Mouse (Mus musculus) MEL (cell line): ENCODE results near the gene Ncam2. TPM values are rescaled to one million over a fixed set of nuclear protein-coding genes. Genes with fewer than 3 reads are reported as not detected.

Experiments used
- DNase-seq: peaks from one replicate; pipeline ENCODE4 v3.0.0; 2011; ENCODE audit warnings: low read depth, low spot score
- H3K27ac ChIP-seq: 2 replicates; pipeline ENCODE4 v1.5.1; 2012; ENCODE audit warnings: low read depth, mild to moderate bottlenecking, control low read depth, low read length, moderate library complexity; ENCODE audit not compliant: control insufficient read depth
- H3K27me3 ChIP-seq, 2 experiments: fragments of 150-350 bp in 1 of 2; sonication (generic) in 1 of 2; 2 replicates each; pipeline ENCODE4 v1.6.1; 2012; ENCODE audit warnings: low read length in 2 of 2, mild to moderate bottlenecking in 2 of 2, improper control_type of control experiment in 1 of 2, moderate library complexity in 1 of 2; ENCODE audit not compliant: insufficient read depth in 2 of 2, control insufficient read depth in 1 of 2
- H3K36me3 ChIP-seq, 2 experiments: 2 replicates each; pipeline ENCODE4 v1.6.1; 2012 to 2014; ENCODE audit warnings: low read length in 2 of 2, improper control_type of control experiment in 1 of 2, inconsistent platforms in 1 of 2, mild to moderate bottlenecking in 1 of 2; ENCODE audit not compliant: insufficient read depth in 2 of 2, control insufficient read depth in 1 of 2
- H3K4me1 ChIP-seq, 2 experiments: fragments of 150-350 bp in 1 of 2; sonication (generic) in 1 of 2; 2 replicates each; pipeline ENCODE4 v1.6.1; 2012; ENCODE audit warnings: low read length in 2 of 2, improper control_type of control experiment in 1 of 2, mild to moderate bottlenecking in 1 of 2; ENCODE audit not compliant: insufficient read depth in 2 of 2, control insufficient read depth in 1 of 2
- H3K4me3 ChIP-seq, 2 experiments: fragments of 150-350 bp in 1 of 2; sonication (generic) in 1 of 2; 2 replicates each; pipeline ENCODE4 v1.5.1; 2012; ENCODE audit warnings: low read depth in 2 of 2, low read length in 2 of 2, mild to moderate bottlenecking in 2 of 2, moderate library complexity in 2 of 2, control low read depth in 1 of 2, improper control_type of control experiment in 1 of 2; ENCODE audit not compliant: control insufficient read depth in 1 of 2, insufficient read depth in 1 of 2
- H3K79me2 ChIP-seq: 2 replicates; pipeline ENCODE4 v1.6.1; 2012; ENCODE audit warnings: mild to moderate bottlenecking, low read length, moderate library complexity; ENCODE audit not compliant: control insufficient read depth, poor library complexity, insufficient read depth
- H3K9ac ChIP-seq: 2 replicates; pipeline ENCODE4 v1.6.1; 2012; ENCODE audit warnings: low read depth, mild to moderate bottlenecking, control low read depth, low read length, moderate library complexity; ENCODE audit not compliant: control insufficient read depth, poor library complexity, severe bottlenecking
- H3K9me3 ChIP-seq: fragments of 150-350 bp; sonication (generic); replicated peaks from 2 replicates; pipeline ENCODE4 v1.6.1; 2012; ENCODE audit warnings: mild to moderate bottlenecking, low read length, improper control_type of control experiment, moderate library complexity; ENCODE audit not compliant: insufficient read depth
- CHD1 ChIP-seq: IDR thresholded peaks from 2 replicates; pipeline ENCODE4 v1.6.1; 2012; ENCODE audit warnings: low read depth, mild to moderate bottlenecking, inconsistent platforms, low read length, improper control_type of control experiment
- CHD2 ChIP-seq: IDR thresholded peaks from 2 replicates; pipeline ENCODE4 v1.6.1; 2011; ENCODE audit warnings: low read length, improper control_type of control experiment
- CTCF ChIP-seq, 3 experiments: IDR thresholded peaks in 2 of 3; conservative IDR thresholded peaks in 1 of 3; 2 replicates each; pipeline ENCODE4 v1.5.1; 2011 to 2012; ENCODE audit warnings: low read length in 3 of 3, low read depth in 2 of 3, mild to moderate bottlenecking in 2 of 3, improper control_type of control experiment in 1 of 3, inconsistent platforms in 1 of 3, mixed read lengths in 1 of 3, moderate library complexity in 1 of 3; ENCODE audit not compliant: control insufficient read depth in 1 of 3, insufficient read depth in 1 of 3, poor library complexity in 1 of 3, severe bottlenecking in 1 of 3
- E2F4 ChIP-seq: IDR thresholded peaks from 2 replicates; pipeline ENCODE4 v1.6.1; 2011; ENCODE audit warnings: low read depth, low read length, improper control_type of control experiment, borderline replicate concordance
- ELF1 ChIP-seq: IDR thresholded peaks from 2 replicates; pipeline ENCODE4 v1.6.1; 2014; ENCODE audit warnings: low read depth, mild to moderate bottlenecking, inconsistent platforms, low read length, improper control_type of control experiment, moderate library complexity
- ETS1 ChIP-seq: IDR thresholded peaks from 2 replicates; pipeline ENCODE4 v1.6.1; 2012; ENCODE audit warnings: low read depth, mild to moderate bottlenecking, inconsistent platforms, low read length, improper control_type of control experiment, moderate library complexity
- GABPA ChIP-seq: IDR thresholded peaks from 2 replicates; pipeline ENCODE4 v1.6.1; 2012; ENCODE audit warnings: low read depth, mild to moderate bottlenecking, inconsistent platforms, low read length, improper control_type of control experiment, moderate library complexity
- HCFC1 ChIP-seq: IDR thresholded peaks from 2 replicates; pipeline ENCODE4 v1.6.1; 2012; ENCODE audit warnings: low read depth, mild to moderate bottlenecking, inconsistent platforms, low read length, improper control_type of control experiment, moderate library complexity
- JUND ChIP-seq: IDR thresholded peaks from 2 replicates; pipeline ENCODE4 v1.6.1; 2011; ENCODE audit warnings: low read depth, mild to moderate bottlenecking, improper control_type of control experiment, low read length
- MAFK ChIP-seq: IDR thresholded peaks from 2 replicates; pipeline ENCODE4 v1.6.1; 2011; ENCODE audit warnings: low read depth, mild to moderate bottlenecking, low read length, improper control_type of control experiment, borderline replicate concordance
- MAZ ChIP-seq: IDR thresholded peaks from 2 replicates; pipeline ENCODE4 v1.6.1; 2012; ENCODE audit warnings: low read depth, mild to moderate bottlenecking, inconsistent platforms, low read length, improper control_type of control experiment
- MXI1 ChIP-seq: IDR thresholded peaks from 2 replicates; pipeline ENCODE4 v1.6.1; 2011; ENCODE audit warnings: mild to moderate bottlenecking, low read depth, low read length, improper control_type of control experiment
- MYC ChIP-seq: IDR thresholded peaks from 2 replicates; pipeline ENCODE4 v1.6.1; 2011; ENCODE audit warnings: low read depth, mild to moderate bottlenecking, low read length, improper control_type of control experiment, moderate library complexity
- POLR2A ChIP-seq, 2 experiments: IDR thresholded peaks; 2 replicates each; pipeline ENCODE4 v1.6.1; 2011 to 2012; ENCODE audit warnings: low read length in 2 of 2, mild to moderate bottlenecking in 2 of 2, control low read depth in 1 of 2, improper control_type of control experiment in 1 of 2, low read depth in 1 of 2, moderate library complexity in 1 of 2; ENCODE audit not compliant: control insufficient read depth in 1 of 2, insufficient read depth in 1 of 2, poor library complexity in 1 of 2
- POLR2AphosphoS5 ChIP-seq: IDR thresholded peaks from 2 replicates; pipeline ENCODE4 v1.6.1; 2012; ENCODE audit warnings: low read depth, borderline replicate concordance, mild to moderate bottlenecking, inconsistent platforms, low read length, moderate library complexity, mixed read lengths
- RAD21 ChIP-seq: IDR thresholded peaks from 2 replicates; pipeline ENCODE4 v1.6.1; 2011; ENCODE audit warnings: mild to moderate bottlenecking, low read depth, low read length, improper control_type of control experiment
- SMC3 ChIP-seq: IDR thresholded peaks from 2 replicates; pipeline ENCODE4 v1.6.1; 2011; ENCODE audit warnings: low read depth, low read length, improper control_type of control experiment
- TBP ChIP-seq: IDR thresholded peaks from 2 replicates; pipeline ENCODE4 v1.8.0; 2011; ENCODE audit warnings: low read depth, low read length, improper control_type of control experiment
- TCF12 ChIP-seq: IDR thresholded peaks from 2 replicates; pipeline ENCODE4 v1.6.1; 2014; ENCODE audit warnings: low read depth, mild to moderate bottlenecking, inconsistent platforms, low read length, improper control_type of control experiment, moderate library complexity
- UBTF ChIP-seq: IDR thresholded peaks from 2 replicates; pipeline ENCODE4 v1.6.1; 2012; ENCODE audit warnings: low read depth, mild to moderate bottlenecking, inconsistent platforms, low read length, improper control_type of control experiment, moderate library complexity, borderline replicate concordance; ENCODE audit not compliant: insufficient read depth
- USF2 ChIP-seq, 2 experiments: IDR thresholded peaks; 2 replicates each; pipeline ENCODE4 v1.6.1; 2011 to 2012; ENCODE audit warnings: improper control_type of control experiment in 2 of 2, low read length in 2 of 2, borderline replicate concordance in 1 of 2, inconsistent platforms in 1 of 2, low read depth in 1 of 2, mild to moderate bottlenecking in 1 of 2; ENCODE audit not compliant: insufficient read depth in 1 of 2
- ZC3H11A ChIP-seq: IDR thresholded peaks from 2 replicates; pipeline ENCODE4 v1.6.1; 2012; ENCODE audit warnings: low read depth, mild to moderate bottlenecking, inconsistent platforms, low read length, improper control_type of control experiment
- polyA plus RNA-seq, 2 experiments: library from polyadenylated mRNA; stranded (reverse) in 1 of 2; unstranded in 1 of 2; fragments of >175 nt in 1 of 2; fragments of >200 nt in 1 of 2; gene quantifications; 2 replicates each; pipeline versions ENCODE4 v1.2.1 to v1.2.4; 2012; ENCODE audit warnings: low replicate concordance in 2 of 2, low read depth in 1 of 2; ENCODE audit not compliant: insufficient read length in 2 of 2, insufficient read depth in 1 of 2, missing spikeins in 1 of 2
- total RNA-seq: library from RNA; depleted of rRNA; stranded (reverse); fragments of 300-350 nt; gene quantifications from 2 replicates; pipeline ENCODE4 v1.2.3, GENCODE M21; 2012

Ncam2 gene
- total and polyA plus RNA-seq, 3 experiments: not detected

- TF ChIP-seq MYC (no peak), MAFK (no peak)
These were observed 130.0 kb downstream of the Ncam2 start (continued) for GRCm38 (mm10) chr16:81330539-81330938.

DNA sequence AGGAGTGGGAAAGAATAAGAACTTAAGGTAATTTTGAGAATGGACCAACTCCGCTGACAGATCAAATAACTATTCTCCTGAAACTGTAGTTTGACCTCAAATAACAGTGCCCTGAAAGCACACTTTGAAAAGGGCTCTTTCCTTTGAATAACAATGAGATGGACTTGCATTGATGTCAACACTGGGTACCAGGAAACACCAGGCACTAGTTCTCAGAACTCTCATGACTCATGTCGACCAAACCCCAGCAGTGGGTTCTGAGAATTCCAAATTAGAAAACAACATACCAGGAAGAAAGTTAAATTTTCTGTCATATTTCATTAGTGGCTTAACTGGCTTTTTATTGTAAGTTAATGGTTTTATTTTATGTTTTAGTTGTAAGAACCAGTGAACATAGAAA lies 165.4 kb downstream of the Ncam2 start:
- no peaks in the 10 kb centered on the region for H3K36me3 ChIP-seq

DNA sequence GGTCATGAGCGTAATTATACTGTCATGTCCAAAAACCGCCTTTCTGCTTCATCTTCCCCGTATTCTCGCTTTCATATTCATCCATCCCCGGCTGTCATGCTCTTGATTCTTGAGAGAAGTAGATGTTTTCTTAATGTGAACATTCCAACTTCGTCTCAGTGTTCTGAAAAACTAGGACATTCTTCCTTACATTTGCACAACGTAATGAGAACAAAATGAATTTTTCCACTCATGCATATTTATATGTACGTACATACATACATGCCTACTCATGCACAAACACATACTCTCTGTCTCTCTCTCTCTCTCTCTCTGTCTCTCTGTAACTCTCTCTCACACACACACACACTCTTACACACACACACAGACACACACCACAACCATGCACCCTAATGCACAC lies 173.7 kb downstream of the Ncam2 start:
- no peaks in the 10 kb centered on the region for H3K79me2 ChIP-seq
- H3K9ac ChIP-seq: no peak overlapping the region
- no peak overlapping the region for H3K4me3 ChIP-seq
- no peak overlapping the region for H3K27ac ChIP-seq
- H3K27me3 ChIP-seq: no peaks in the 10 kb centered on the region
- no peaks in the 10 kb centered on the region for H3K4me1 ChIP-seq
- no peaks in the 10 kb centered on the region for H3K9me3 ChIP-seq
- DNase-seq: no peak
- H3K36me3 ChIP-seq: no peaks in the 10 kb centered on the region
- TF ChIP-seq SMC3 (no peak), GABPA (no peak), MXI1 (no peak), ETS1 (no peak), MYC (no peak), UBTF (no peak), TBP (no peak), RAD21 (no peak), TCF12 (no peak), POLR2A (IDR thresholded peaks at IDR 0.05; ENCODE audit: control insufficient read depth in 1 of 2, insufficient read depth in 1 of 2, low read depth in 1 of 2, low read length in 2 of 2, poor library complexity in 1 of 2) (no peak), CTCF (IDR thresholded peaks at IDR 0.05 in 2 of 3, conservative IDR thresholded peaks at IDR 0.05 in 1 of 3; ENCODE audit: control insufficient read depth in 1 of 3, insufficient read depth in 1 of 3, low read depth in 2 of 3, low read length in 3 of 3, poor library complexity in 1 of 3, severe bottlenecking in 1 of 3) (no peak), E2F4 (no peak), CHD2 (no peak), MAFK (no peak), CHD1 (no peak), ZC3H11A (no peak), USF2 (IDR thresholded peaks at IDR 0.05; ENCODE audit: borderline replicate concordance in 1 of 2, insufficient read depth in 1 of 2, low read depth in 1 of 2, low read length in 2 of 2) (no peak), JUND (no peak)

More for the DNA sequence above, 165.4 kb downstream of the Ncam2 start:
- Histone ChIP-seq H3K4me1 (no peaks in the 10 kb centered on the region), H3K9ac (no peak overlapping the region), H3K27me3 (no peaks in the 10 kb centered on the region), H3K27ac (no peak overlapping the region), H3K4me3 (no peak overlapping the region), H3K79me2 (no peaks in the 10 kb centered on the region), H3K9me3 (no peaks in the 10 kb centered on the region)
- DNase-seq: no peak
- TF ChIP-seq MAZ (no peak), POLR2AphosphoS5 (no peak), ETS1 (no peak), HCFC1 (no peak), MXI1 (no peak), UBTF (no peak), CTCF (IDR thresholded peaks at IDR 0.05 in 2 of 3, conservative IDR thresholded peaks at IDR 0.05 in 1 of 3; ENCODE audit: control insufficient read depth in 1 of 3, insufficient read depth in 1 of 3, low read depth in 2 of 3, low read length in 3 of 3, poor library complexity in 1 of 3, severe bottlenecking in 1 of 3) (no peak), ELF1 (no peak)
